Mouse (Mus musculus): ENCODE measurements around the gene Tada2a.

The Tada2a gene

GRCm38 (mm10) chr11:84063631-84064209, 65.7 kb downstream of the Tada2a start:
- no peak for DNase-seq (ENCODE audit: low spot score)

- peak; percentile 70 for DNase-seq (ENCODE audit: low spot score)
Measured at GRCm38 (mm10) chr11:84062805-84063204, 66.6 kb downstream of the Tada2a start.

- DNase-seq (ENCODE audit: low spot score): no peak
Measured at GRCm38 (mm10) chr11:84061881-84062280, 67.5 kb downstream of the Tada2a start.

GRCm38 (mm10) chr11:84060635-84061034, 68.8 kb downstream of the Tada2a start:
- DNase-seq (ENCODE audit: low spot score): no peak

- no peak for DNase-seq (ENCODE audit: low spot score)
Measured at GRCm38 (mm10) chr11:84059784-84060183, 69.6 kb downstream of the Tada2a start.

- DNase-seq (ENCODE audit: low spot score): no peak
Measured at GRCm38 (mm10) chr11:84057418-84057817, 72.0 kb downstream of the Tada2a start.

GRCm38 (mm10) chr11:84053524-84054163, 75.8 kb downstream of the Tada2a start:
- DNase-seq (ENCODE audit: low spot score): no peak

GRCm38 (mm10) chr11:84053055-84053454, 76.3 kb downstream of the Tada2a start:
- no peak for DNase-seq (ENCODE audit: low spot score)

GRCm38 (mm10) chr11:84048411-84048810, 81.0 kb downstream of the Tada2a start:
- no peak for DNase-seq (ENCODE audit: low spot score)

- no peak for DNase-seq (ENCODE audit: low spot score)
Measured at GRCm38 (mm10) chr11:84047270-84047669, 82.1 kb downstream of the Tada2a start.

GRCm38 (mm10) chr11:84044988-84045387, 84.4 kb downstream of the Tada2a start:
- DNase-seq (ENCODE audit: low spot score): no peak

GRCm38 (mm10) chr11:84042808-84043762, 86.3 kb downstream of the Tada2a start:
- DNase-seq (ENCODE audit: low spot score): peak; percentile 93

- DNase-seq (ENCODE audit: low spot score): no peak
Measured at GRCm38 (mm10) chr11:84040621-84041020, 88.8 kb downstream of the Tada2a start.

- DNase-seq (ENCODE audit: low spot score): no peak
Measured at GRCm38 (mm10) chr11:84033671-84034070, 95.7 kb downstream of the Tada2a start.

GRCm38 (mm10) chr11:84032559-84032958, 96.8 kb downstream of the Tada2a start:
- no peak for DNase-seq (ENCODE audit: low spot score)

GRCm38 (mm10) chr11:84031971-84032370, 97.4 kb downstream of the Tada2a start:
- peak; percentile 64 for DNase-seq (ENCODE audit: low spot score)

All from embryo, embryonic 10 days (tissue).